Mouse (Mus musculus) inflammation-experienced regulatory T-cells (primary cell): ENCODE measurements around the gene Olfr61. TPM values are rescaled to one million over a fixed set of nuclear protein-coding genes. Genes with fewer than 3 reads are reported as not detected.

Source experiments
- polyA plus RNA-seq, 2 experiments: library from polyadenylated mRNA; unstranded; fragments of 100-300 nt; shearing (Covaris generic); gene quantifications; one replicate each; pipeline ENCODE4 v1.2.1; 2017

Olfr61 gene
- polyA plus RNA-seq = not detected

GRCm38 (mm10) chr7:140628670-140629069 lies at the start of gene Olfr61:
TSS of gene Olfr61 (plus strand) at chr7:140628970.

GRCm38 (mm10) chr7:140600969-140601368 lies 27.8 kb upstream of the Olfr61 start, which contains the start of gene Olfr46:
TSS of gene Olfr46 (plus strand) at chr7:140601269.

GRCm38 (mm10) chr7:140646152-140646551 lies 17.4 kb downstream of the Olfr61 start, which contains the start of gene Olfr53:
TSS of gene Olfr53 (plus strand) at chr7:140646452.

GRCm38 (mm10) chr7:140659630-140660029 lies 30.9 kb downstream of the Olfr61 start, which contains the start of gene Olfr539:
TSS of gene Olfr539 (plus strand) at chr7:140659930.

GRCm38 (mm10) chr7:140681651-140682050 lies 52.9 kb downstream of the Olfr61 start, which contains the start of gene Olfr45:
TSS of gene Olfr45 (plus strand) at chr7:140681951.

Other genes with a start within 250 kb of the Olfr61 start
- gene Olfr531, start 226.1 kb upstream of the Olfr61 start, polyA plus RNA-seq = under 1 TPM; 0.05 to 0.76 TPM
- gene Olfr532, start 207.3 kb upstream of the Olfr61 start, polyA plus RNA-seq = 1 to 10 TPM in 1 of 2 experiments, under 1 TPM in 1; 0.29 to 1.4 TPM
- under 1 TPM in 1 of 2 experiments, not detected in 1; 0.67 TPM for gene Olfr533, start 165.6 kb upstream of the Olfr61 start, polyA plus RNA-seq
- gene Olfr535, start 144.8 kb upstream of the Olfr61 start, polyA plus RNA-seq = under 1 TPM in 1 of 2 experiments, not detected in 1; 0.04 TPM
- not detected for gene Olfr536, start 121.6 kb upstream of the Olfr61 start, polyA plus RNA-seq
- not detected for gene Olfr538, start 61.1 kb upstream of the Olfr61 start, polyA plus RNA-seq
- gene Olfr46, start 27.7 kb upstream of the Olfr61 start, polyA plus RNA-seq = under 1 TPM; 0.06 to 0.12 TPM
- gene Olfr53, start 17.5 kb downstream of the Olfr61 start, polyA plus RNA-seq = not detected
- under 1 TPM; 0.08 to 0.70 TPM for gene Olfr539, start 31.0 kb downstream of the Olfr61 start, polyA plus RNA-seq
- gene Olfr45, start 53.0 kb downstream of the Olfr61 start, polyA plus RNA-seq = under 1 TPM; 0.04 to 0.20 TPM
- gene Olfr541, start 68.3 kb downstream of the Olfr61 start, polyA plus RNA-seq = under 1 TPM in 1 of 2 experiments, not detected in 1; 0.84 TPM
- gene Cyp2e1, start 134.8 kb downstream of the Olfr61 start, polyA plus RNA-seq = under 1 TPM; 0.10 to 0.18 TPM
- gene Syce1, start 158.9 kb downstream of the Olfr61 start, polyA plus RNA-seq = under 1 TPM in 1 of 2 experiments, not detected in 1; 0.18 TPM
- gene Zfp941, start 193.2 kb downstream of the Olfr61 start, polyA plus RNA-seq = 1 to 10 TPM in 1 of 2 experiments, under 1 TPM in 1; 0.46 to 1.9 TPM
- gene Urah, start 206.0 kb downstream of the Olfr61 start, polyA plus RNA-seq = under 1 TPM in 1 of 2 experiments, not detected in 1; 0.58 TPM
- not detected for gene Scgb1c1, start 216.6 kb downstream of the Olfr61 start, polyA plus RNA-seq
- gene Odf3, start 218.8 kb downstream of the Olfr61 start, polyA plus RNA-seq = under 1 TPM in 1 of 2 experiments, not detected in 1; 0.28 TPM
- under 1 TPM in 1 of 2 experiments, not detected in 1; 0.54 TPM for gene Gm45785, start 227.4 kb downstream of the Olfr61 start, polyA plus RNA-seq
- 100 to 1,000 TPM; 114 to 152 TPM for gene Ric8a, start 228.0 kb downstream of the Olfr61 start, polyA plus RNA-seq
- gene Bet1l, start 228.6 kb downstream of the Olfr61 start, polyA plus RNA-seq = 10 to 100 TPM; 41.3 to 51.5 TPM